Mouse (Mus musculus): ENCODE measurements around the gene Igsf21. TPM values are rescaled to one million over a fixed set of nuclear protein-coding genes. Genes with fewer than 3 reads are reported as not detected.

Gene Igsf21
- polyA plus RNA-seq, 1 experiment = 0.02 TPM

- Histone ChIP-seq H3K9me3 (ENCODE audit: control insufficient read depth, low read length) (peaks cover 34% of the 10 kb centered on the region), H3K36me3 (ENCODE audit: control insufficient read depth) (no peaks in the 10 kb centered on the region), H3K27me3 (ENCODE audit: control insufficient read depth) (no peaks in the 10 kb centered on the region), H3K4me3 (replicated peaks) (no peak overlapping the region), H3K4me1 (ENCODE audit: control insufficient read depth) (no peaks in the 10 kb centered on the region)
- TF ChIP-seq GATA1 (IDR thresholded peaks at IDR 0.05; ENCODE audit: low read length) (no peak), TAL1 (IDR thresholded peaks at IDR 0.05; ENCODE audit: low read length) (no peak)
Measured at GRCm38 (mm10) chr4:140143178-140143577, 103.4 kb downstream of the Igsf21 start.

- H3K4me3 ChIP-seq (replicated peaks) = no peak overlapping the region
- no peaks in the 10 kb centered on the region for H3K36me3 ChIP-seq (ENCODE audit: control insufficient read depth)
- TF ChIP-seq GATA1 (IDR thresholded peaks at IDR 0.05; ENCODE audit: low read length) = no peak
- no peak for TF ChIP-seq TAL1 (IDR thresholded peaks at IDR 0.05; ENCODE audit: low read length)
- H3K4me1 ChIP-seq (ENCODE audit: control insufficient read depth) = no peaks in the 10 kb centered on the region
- no peaks in the 10 kb centered on the region for H3K27me3 ChIP-seq (ENCODE audit: control insufficient read depth)
- peaks cover 41% of the 10 kb centered on the region for H3K9me3 ChIP-seq (ENCODE audit: control insufficient read depth, low read length)
Measured at GRCm38 (mm10) chr4:140140485-140140884, 106.1 kb downstream of the Igsf21 start.

- H3K36me3 ChIP-seq (ENCODE audit: control insufficient read depth) = no peaks in the 10 kb centered on the region
- no peak overlapping the region for H3K4me3 ChIP-seq (replicated peaks)
- H3K9me3 ChIP-seq (ENCODE audit: control insufficient read depth, low read length) = peaks cover 35% of the 10 kb centered on the region
- no peaks in the 10 kb centered on the region for H3K4me1 ChIP-seq (ENCODE audit: control insufficient read depth)
- no peaks in the 10 kb centered on the region for H3K27me3 ChIP-seq (ENCODE audit: control insufficient read depth)
- TF ChIP-seq GATA1 (IDR thresholded peaks at IDR 0.05; ENCODE audit: low read length) = no peak
- no peak for TF ChIP-seq TAL1 (IDR thresholded peaks at IDR 0.05; ENCODE audit: low read length)
Measured at GRCm38 (mm10) chr4:140138846-140139245, 107.7 kb downstream of the Igsf21 start.

GRCm38 (mm10) chr4:140131625-140132321 is 114.8 kb downstream of the Igsf21 start:
- no peaks in the 10 kb centered on the region for H3K36me3 ChIP-seq (ENCODE audit: control insufficient read depth)
- H3K9me3 ChIP-seq (ENCODE audit: control insufficient read depth, low read length) = peaks cover 3% of the 10 kb centered on the region
- H3K4me3 ChIP-seq (replicated peaks) = no peak overlapping the region
- no peak for TF ChIP-seq TAL1 (IDR thresholded peaks at IDR 0.05; ENCODE audit: low read length)
- no peak for TF ChIP-seq GATA1 (IDR thresholded peaks at IDR 0.05; ENCODE audit: low read length)
- H3K27me3 ChIP-seq (ENCODE audit: control insufficient read depth) = 0 out of 2 replicates have a peak, but pooled peaks cover 2% of the 10 kb centered on the region
- H3K4me1 ChIP-seq (ENCODE audit: control insufficient read depth) = no peaks in the 10 kb centered on the region

- TF ChIP-seq GATA1 (IDR thresholded peaks at IDR 0.05; ENCODE audit: low read length) (no peak), TAL1 (IDR thresholded peaks at IDR 0.05; ENCODE audit: low read length) (no peak)
- Histone ChIP-seq H3K27me3 (ENCODE audit: control insufficient read depth) (0 out of 2 replicates have a peak, but pooled peaks cover 2% of the 10 kb centered on the region), H3K4me1 (ENCODE audit: control insufficient read depth) (no peaks in the 10 kb centered on the region), H3K4me3 (replicated peaks) (no peak overlapping the region), H3K36me3 (ENCODE audit: control insufficient read depth) (no peaks in the 10 kb centered on the region), H3K9me3 (ENCODE audit: control insufficient read depth, low read length) (peaks cover 3% of the 10 kb centered on the region; the same call in 1 of the 2 replicates)
Measured at GRCm38 (mm10) chr4:140131201-140131600, 115.4 kb downstream of the Igsf21 start.

- no peaks in the 10 kb centered on the region for H3K9me3 ChIP-seq (ENCODE audit: control insufficient read depth, low read length)
- no peak for TF ChIP-seq TAL1 (IDR thresholded peaks at IDR 0.05; ENCODE audit: low read length)
- no peak for TF ChIP-seq GATA1 (IDR thresholded peaks at IDR 0.05; ENCODE audit: low read length)
Measured at GRCm38 (mm10) chr4:140129553-140130275, 116.9 kb downstream of the Igsf21 start.

GRCm38 (mm10) chr4:140128116-140128515 is 118.5 kb downstream of the Igsf21 start:
- H3K36me3 ChIP-seq (ENCODE audit: control insufficient read depth) = no peaks in the 10 kb centered on the region
- H3K27me3 ChIP-seq (ENCODE audit: control insufficient read depth) = 0 out of 2 replicates have a peak, but pooled peaks cover 2% of the 10 kb centered on the region
- no peaks in the 10 kb centered on the region for H3K9me3 ChIP-seq (ENCODE audit: control insufficient read depth, low read length)
- no peak overlapping the region for H3K4me3 ChIP-seq (replicated peaks)
- no peaks in the 10 kb centered on the region for H3K4me1 ChIP-seq (ENCODE audit: control insufficient read depth)
- TF ChIP-seq GATA1 (IDR thresholded peaks at IDR 0.05; ENCODE audit: low read length) = no peak
- TF ChIP-seq TAL1 (IDR thresholded peaks at IDR 0.05; ENCODE audit: low read length) = no peak

More at GRCm38 (mm10) chr4:140129553-140130275, 116.9 kb downstream of the Igsf21 start:
- Histone ChIP-seq H3K27me3 (ENCODE audit: control insufficient read depth) (0 out of 2 replicates have a peak, but pooled peaks cover 2% of the 10 kb centered on the region), H3K4me1 (ENCODE audit: control insufficient read depth) (no peaks in the 10 kb centered on the region), H3K36me3 (ENCODE audit: control insufficient read depth) (no peaks in the 10 kb centered on the region), H3K4me3 (replicated peaks) (no peak overlapping the region)

GRCm38 (mm10) chr4:140125806-140126205 is 120.8 kb downstream of the Igsf21 start:
- Histone ChIP-seq H3K36me3 (ENCODE audit: control insufficient read depth) (no peaks in the 10 kb centered on the region), H3K4me3 (replicated peaks) (no peak overlapping the region), H3K9me3 (ENCODE audit: control insufficient read depth, low read length) (no peaks in the 10 kb centered on the region), H3K27me3 (ENCODE audit: control insufficient read depth) (no peaks in the 10 kb centered on the region), H3K4me1 (ENCODE audit: control insufficient read depth) (no peaks in the 10 kb centered on the region)
- TF ChIP-seq GATA1 (IDR thresholded peaks at IDR 0.05; ENCODE audit: low read length) (no peak), TAL1 (IDR thresholded peaks at IDR 0.05; ENCODE audit: low read length) (no peak)

- no peak overlapping the region for H3K4me3 ChIP-seq (replicated peaks)
- H3K4me1 ChIP-seq (ENCODE audit: control insufficient read depth) = no peaks in the 10 kb centered on the region
- TF ChIP-seq GATA1 (IDR thresholded peaks at IDR 0.05; ENCODE audit: low read length) = no peak
- TF ChIP-seq TAL1 (IDR thresholded peaks at IDR 0.05; ENCODE audit: low read length) = no peak
- H3K9me3 ChIP-seq (ENCODE audit: control insufficient read depth, low read length) = no peaks in the 10 kb centered on the region
- no peaks in the 10 kb centered on the region for H3K27me3 ChIP-seq (ENCODE audit: control insufficient read depth)
- no peaks in the 10 kb centered on the region for H3K36me3 ChIP-seq (ENCODE audit: control insufficient read depth)
Measured at GRCm38 (mm10) chr4:140122534-140122933, 124.0 kb downstream of the Igsf21 start.
